Mouse (Mus musculus) spleen, postnatal 4 days (tissue): Measurements from ENCODE around the gene Ccdc77.
A peak's percentile ranks its signal among the peaks of the same experiment; 100 is the strongest.

Experiments used
- DNase-seq, 2 experiments: peaks; one replicate each; pipeline ENCODE4 v3.0.0; 2022; ENCODE audit warnings: low spot score in 2 of 2

Ccdc77 gene

GRCm38 (mm10) chr6:120363688-120364522, at the start of gene Ccdc77, which contains the start of gene Kdm5a:
Gene Ccdc77 (minus strand): TSS chr6:120364374.
Gene Kdm5a (plus strand): TSS chr6:120364124.
- DNase-seq: peak; percentile 87 to 93

- no peak for DNase-seq
These were observed 39.8 kb upstream of the Ccdc77 start for GRCm38 (mm10) chr6:120403936-120404335.

DNA sequence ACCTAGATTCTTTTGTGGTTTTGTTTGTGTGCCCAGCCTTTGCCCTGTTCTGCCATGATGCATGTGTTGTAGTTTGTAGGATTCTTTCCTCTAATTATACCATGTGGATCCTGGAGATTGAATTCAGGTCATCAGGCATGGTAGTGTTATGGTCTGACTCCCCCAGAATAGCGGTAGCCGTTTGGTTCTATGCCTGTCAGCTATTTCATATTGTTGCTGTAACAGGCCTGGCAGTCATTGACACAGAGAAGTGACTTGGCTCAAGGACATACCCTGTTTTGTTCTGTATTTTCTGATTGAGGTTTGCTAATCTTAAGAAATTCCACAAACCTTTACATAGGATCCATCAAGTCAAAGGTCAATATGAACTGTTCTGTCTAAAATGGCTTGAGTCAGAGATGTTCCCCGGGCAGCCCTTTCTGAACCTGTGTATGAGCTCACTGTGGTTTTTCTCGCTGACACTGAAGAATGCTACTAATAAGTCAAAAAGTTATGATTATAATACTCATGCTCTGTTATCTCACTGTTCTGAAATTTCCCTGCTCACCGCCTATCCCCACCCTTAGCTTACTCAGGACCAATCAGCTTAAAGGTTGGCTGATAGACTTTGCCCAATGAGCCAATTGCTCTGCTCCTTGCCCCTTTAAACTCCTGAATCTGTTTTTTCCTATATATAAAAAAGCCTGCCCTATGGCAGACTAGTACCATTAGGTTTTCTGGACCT, 31.6 kb upstream of the Ccdc77 start:
- DNase-seq: no peak

DNA sequence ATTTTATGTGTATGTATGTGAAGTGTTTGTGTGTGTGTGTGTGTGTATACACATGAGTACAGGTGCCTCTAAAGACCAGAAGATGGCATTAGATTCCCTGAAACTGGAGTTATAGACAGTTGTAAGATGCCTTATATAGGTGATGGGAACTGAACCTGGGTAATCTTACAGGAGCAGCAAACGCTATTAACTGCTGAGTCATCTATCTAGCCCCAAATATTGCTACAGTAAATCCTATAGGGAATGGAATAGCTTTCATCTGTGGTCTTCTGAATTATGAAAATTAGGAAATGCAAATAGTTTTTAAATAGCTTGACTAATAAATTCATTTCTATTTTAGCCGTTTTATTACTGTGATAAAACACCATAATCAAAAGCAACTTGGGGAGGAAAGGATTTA, 28.6 kb upstream of the Ccdc77 start:
- DNase-seq: no peak

DNA sequence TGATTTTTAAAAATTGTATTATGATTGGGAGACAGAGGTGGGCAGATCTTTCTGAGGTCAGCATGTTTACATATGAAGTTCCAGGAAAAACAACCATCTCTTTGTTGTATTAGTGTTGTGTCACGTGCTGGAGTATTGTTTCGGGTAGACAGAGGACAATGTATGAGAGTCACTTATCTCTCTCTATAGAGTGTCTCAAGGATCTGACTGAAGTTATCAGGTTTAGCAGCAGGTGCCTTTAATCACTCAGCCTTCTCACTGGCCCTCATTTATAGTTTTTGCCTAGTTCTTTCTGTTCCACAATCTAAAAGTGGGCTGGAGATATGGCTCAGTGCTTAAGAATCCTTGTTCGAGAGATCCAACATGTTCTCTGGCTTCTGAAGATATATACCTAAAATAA, 25.9 kb upstream of the Ccdc77 start:
- DNase-seq: no peak

GRCm38 (mm10) chr6:120376736-120377135, 12.6 kb upstream of the Ccdc77 start:
- no peak for DNase-seq

DNA sequence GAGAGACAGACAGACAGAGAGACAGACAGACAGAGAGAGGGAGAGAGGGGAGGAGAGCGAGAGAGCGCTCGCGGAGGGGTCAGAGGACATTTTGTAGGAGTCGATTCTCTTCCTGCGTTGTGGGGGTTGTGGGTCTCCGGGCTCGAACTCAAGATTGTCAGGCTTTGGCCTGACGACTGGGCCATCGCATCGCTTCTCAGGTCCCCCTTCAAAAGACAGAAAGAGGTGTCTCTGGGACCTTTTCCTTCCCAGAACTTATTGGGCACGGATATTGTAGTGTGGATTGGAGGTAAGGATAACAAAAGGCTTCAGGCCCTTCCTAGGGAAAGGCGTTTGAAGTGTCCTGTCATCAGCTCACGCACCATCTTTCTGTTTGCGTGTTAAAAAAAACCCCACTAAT, 877 bp upstream of the Ccdc77 start:
- DNase-seq: peak; percentile 15 to 67

- DNase-seq: peak; percentile 55 to 84
These were observed 340 bp upstream of the Ccdc77 start for GRCm38 (mm10) chr6:120364523-120364905.

- DNase-seq: no peak
These were observed 1.1 kb downstream of the Ccdc77 start for GRCm38 (mm10) chr6:120362774-120363687.

DNA sequence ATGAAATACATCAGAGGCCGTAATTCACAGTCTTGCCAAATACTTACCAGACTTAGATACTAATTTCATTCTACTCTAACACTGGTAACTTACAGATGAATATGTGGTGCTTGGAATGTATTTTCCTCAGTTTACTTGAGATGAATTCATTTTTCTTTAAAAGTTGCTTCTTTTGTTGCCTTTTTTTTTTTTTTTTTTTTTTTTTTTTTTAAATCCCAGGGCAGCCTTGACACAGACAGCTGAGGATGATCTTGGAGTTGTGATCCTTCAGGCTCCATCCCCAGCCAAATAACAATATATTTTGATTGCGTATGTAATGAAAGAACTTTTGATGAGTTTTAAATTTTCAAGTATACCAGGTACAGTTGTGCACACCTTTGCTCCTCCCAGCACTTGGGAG, 2.0 kb downstream of the Ccdc77 start:
- no peak for DNase-seq

- peak; percentile 84 to 88 for DNase-seq
These were observed 6.9 kb downstream of the Ccdc77 start for GRCm38 (mm10) chr6:120356951-120357945.

GRCm38 (mm10) chr6:120356478-120356877, 7.7 kb downstream of the Ccdc77 start:
- DNase-seq: no peak

- no peak for DNase-seq
These were observed 15.2 kb downstream of the Ccdc77 start for GRCm38 (mm10) chr6:120349018-120349417.

DNA sequence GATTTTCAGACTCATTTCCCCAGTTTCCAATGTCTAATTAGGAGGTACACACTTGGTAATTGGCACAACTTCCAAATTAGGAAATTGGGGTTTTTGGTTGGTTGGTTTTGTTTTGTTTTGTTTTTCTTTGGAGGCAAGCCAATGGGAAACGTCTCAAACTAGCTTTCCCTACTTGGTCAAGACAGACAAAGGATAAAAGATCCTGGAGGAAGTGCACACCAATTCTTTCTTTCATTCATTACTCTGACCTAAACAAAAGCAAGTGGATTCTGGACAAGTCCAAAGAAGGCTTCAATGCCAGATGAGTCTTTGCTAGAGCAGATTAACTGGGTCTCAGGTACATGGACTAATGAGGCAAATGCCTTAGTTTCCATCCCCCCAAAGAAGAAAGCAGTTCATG, 20.2 kb downstream of the Ccdc77 start:
- DNase-seq: no peak

DNA sequence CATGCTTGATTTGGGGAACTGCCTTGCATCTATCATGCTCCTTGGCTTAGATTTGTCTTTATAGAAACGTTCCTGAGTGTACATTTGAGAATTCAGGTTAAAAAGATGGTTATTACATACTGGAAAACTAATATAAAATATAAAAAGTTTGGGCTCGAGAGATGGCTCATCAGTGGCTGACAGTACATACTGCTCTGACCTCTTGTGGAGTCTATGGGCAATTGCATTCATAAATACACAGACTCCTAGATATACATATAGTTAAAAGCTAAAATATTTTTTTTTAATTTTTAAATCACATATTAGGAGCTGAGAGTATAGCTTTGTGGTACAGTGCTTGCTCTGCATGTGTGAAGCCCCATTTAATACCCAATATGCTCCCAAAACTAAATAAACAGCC, 31.8 kb downstream of the Ccdc77 start:
- DNase-seq: no peak

- DNase-seq: peak; percentile 43 to 83
These were observed 39.8 kb downstream of the Ccdc77 start for GRCm38 (mm10) chr6:120324295-120324927.

GRCm38 (mm10) chr6:120320369-120320768, 43.8 kb downstream of the Ccdc77 start:
- no peak for DNase-seq

DNA sequence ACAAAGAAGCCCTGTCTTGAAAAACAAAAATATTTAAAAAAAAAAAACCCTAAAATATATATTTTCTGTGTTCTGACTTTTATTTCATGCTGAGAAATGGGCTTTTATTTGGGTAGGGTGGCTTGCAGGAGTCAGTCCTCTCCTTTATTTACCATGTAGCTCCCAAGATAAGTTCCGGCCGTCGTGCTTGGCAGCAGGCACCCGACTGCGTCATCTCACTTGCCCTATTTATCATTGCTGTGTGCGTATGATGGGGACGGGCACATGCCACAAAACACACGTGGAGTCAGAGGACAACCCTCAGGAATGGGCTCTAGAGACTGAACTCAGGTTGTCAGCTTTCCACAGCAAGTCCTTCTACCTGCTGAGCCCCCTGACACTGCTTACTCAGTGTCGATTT, 45.0 kb downstream of the Ccdc77 start:
- no peak for DNase-seq

DNA sequence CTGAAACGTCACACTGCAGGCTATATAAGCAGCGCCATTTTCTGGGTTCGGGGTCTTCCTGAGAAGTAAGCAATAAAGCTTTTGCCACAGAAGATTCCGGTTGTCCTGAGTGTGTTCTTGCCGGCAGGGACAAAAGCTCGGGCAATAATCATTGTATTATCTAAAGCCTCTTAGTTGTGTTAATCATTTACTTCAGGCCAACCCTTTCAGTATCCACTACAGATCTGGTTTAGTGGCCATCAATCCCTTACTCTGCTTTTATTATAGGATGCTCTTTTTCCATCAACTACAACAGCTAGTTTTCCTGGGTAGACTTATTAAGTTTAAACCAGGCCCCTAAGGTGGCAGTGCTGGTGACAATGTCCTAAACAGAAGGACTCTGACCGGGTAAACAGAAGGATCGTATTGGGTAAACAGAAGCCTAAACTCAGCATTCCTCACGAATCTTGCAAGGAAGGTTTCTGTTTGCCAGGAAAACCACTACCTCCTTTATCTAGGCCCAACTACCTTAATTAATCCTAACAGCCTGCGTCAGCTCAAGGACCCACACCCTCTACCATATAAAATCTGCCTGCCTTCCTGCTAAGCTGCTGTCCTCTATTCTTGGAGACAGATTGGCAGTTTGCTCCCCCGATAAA, 45.8 kb downstream of the Ccdc77 start:
- DNase-seq: no peak

GRCm38 (mm10) chr6:120312443-120312842, 51.7 kb downstream of the Ccdc77 start:
- DNase-seq: no peak
